Mouse (Mus musculus) gastrocnemius, adult 8-10 months (tissue): Measurements from ENCODE around the gene Ctsf. TPM values are rescaled to one million over a fixed set of nuclear protein-coding genes. Genes with fewer than 3 reads are reported as not detected.
"Not testable (repeated sequence)": the region's sequence is repeated elsewhere in the genome, so short reads cannot be mapped to it uniquely, and the experiment has no call there.

Source experiments
- DNase-seq, 2 experiments: peaks; one replicate each; pipeline ENCODE4 v3.0.0; 2022; ENCODE audit warnings: low spot score in 2 of 2
- total RNA-seq, 4 experiments: library from RNA; stranded (reverse); gene quantifications; 2 replicates each; pipeline ENCODE4 v1.2.4; 2022

Ctsf gene
- 10 to 100 TPM; 26.2 to 36.7 (median 31.9) TPM for total RNA-seq

GRCm38 (mm10) chr19:4854552-4855469 is at the start of gene Ctsf:
Gene Ctsf, plus strand, starts transcription at chr19:4855130.
- peak; percentile 86 to 95 for DNase-seq

GRCm38 (mm10) chr19:4810309-4810708 is 44.6 kb upstream of the Ctsf start:
- no peak for DNase-seq

- no peak for DNase-seq
Measured at GRCm38 (mm10) chr19:4810746-4811062, 44.2 kb upstream of the Ctsf start.

GRCm38 (mm10) chr19:4811063-4811908 is 43.6 kb upstream of the Ctsf start, which contains the start of the genes Gm21992 and Rbm14:
Gene Gm21992, minus strand, starts transcription at chr19:4811612.
Gene Rbm14, minus strand, starts transcription at chr19:4811634.
- DNase-seq, result peak; percentile 98

GRCm38 (mm10) chr19:4811909-4812242 is 43.1 kb upstream of the Ctsf start:
- no peak for DNase-seq

- not testable (repeated sequence) for DNase-seq
Measured at GRCm38 (mm10) chr19:4812334-4812949, 42.5 kb upstream of the Ctsf start.

- DNase-seq, result no peak
Measured at GRCm38 (mm10) chr19:4813015-4813414, 41.9 kb upstream of the Ctsf start.

GRCm38 (mm10) chr19:4817182-4817835 is 37.6 kb upstream of the Ctsf start:
- no peak for DNase-seq

GRCm38 (mm10) chr19:4820678-4821303 is 34.1 kb upstream of the Ctsf start:
- DNase-seq, result peak; percentile 75 to 83

- DNase-seq, result no peak
Measured at GRCm38 (mm10) chr19:4828444-4829114, 26.4 kb upstream of the Ctsf start.

GRCm38 (mm10) chr19:4829156-4829555 is 25.8 kb upstream of the Ctsf start:
- peak; percentile 60 to 78 for DNase-seq

- DNase-seq, result peak in 1 of 2 experiments; percentile 16
Measured at GRCm38 (mm10) chr19:4833977-4834376, 21.0 kb upstream of the Ctsf start.

- DNase-seq, result no peak
Measured at GRCm38 (mm10) chr19:4836096-4836495, 18.8 kb upstream of the Ctsf start.

- no peak for DNase-seq
Measured at GRCm38 (mm10) chr19:4837049-4837448, 17.9 kb upstream of the Ctsf start.

- DNase-seq, result no peak
Measured at GRCm38 (mm10) chr19:4838526-4839140, 16.3 kb upstream of the Ctsf start.

GRCm38 (mm10) chr19:4839149-4839548 is 15.8 kb upstream of the Ctsf start, which contains the start of the genes Ccs and Ccdc87:
Gene Ccs, minus strand, starts transcription at chr19:4839332.
Gene Ccdc87, plus strand, starts transcription at chr19:4839366.
- DNase-seq, result peak; percentile 95 to 98

- no peak for DNase-seq
Measured at GRCm38 (mm10) chr19:4840848-4841247, 14.1 kb upstream of the Ctsf start.

- no peak for DNase-seq
Measured at GRCm38 (mm10) chr19:4842611-4843010, 12.3 kb upstream of the Ctsf start.

- no peak for DNase-seq
Measured at GRCm38 (mm10) chr19:4845846-4846245, 9.1 kb upstream of the Ctsf start.

- no peak for DNase-seq
Measured at GRCm38 (mm10) chr19:4847490-4847889, 7.4 kb upstream of the Ctsf start.
